Mouse (Mus musculus) forebrain, embryonic 11.5 days (tissue): Measurements from ENCODE around the gene Prrg2. TPM values are rescaled to one million over a fixed set of nuclear protein-coding genes. Genes with fewer than 3 reads are reported as not detected.

Experiments
- ATAC-seq: fragments of 200-750 bp; cut with Nextera tagmentation; replicated peaks from 2 replicates; pipeline ENCODE4 v1.8.0; 2017; ENCODE audit warnings: moderate TSS enrichment; ENCODE audit not compliant: low FRiP score
- DNase-seq: peaks from one replicate; pipeline ENCODE4 v3.0.0-alpha.2; 2017; ENCODE audit warnings: low spot score
- H3K27ac ChIP-seq: fragments of 300-500 bp; sonication (generic); 2 replicates; pipeline ENCODE4 v1.5.1; 2014; ENCODE audit warnings: low read depth, low read length
- H3K27me3 ChIP-seq: fragments of 300-500 bp; sonication (generic); 2 replicates; pipeline ENCODE4 v1.6.1; 2014; ENCODE audit warnings: mild to moderate bottlenecking, low read length, mixed read lengths; ENCODE audit not compliant: control insufficient read depth, insufficient read depth
- H3K36me3 ChIP-seq: fragments of 300-500 bp; sonication (generic); 2 replicates; pipeline ENCODE4 v1.6.1; 2014; ENCODE audit warnings: mild to moderate bottlenecking, low read length, moderate library complexity, mixed read lengths; ENCODE audit not compliant: control insufficient read depth, insufficient read depth
- H3K4me1 ChIP-seq: fragments of 300-500 bp; sonication (generic); replicated peaks from 2 replicates; pipeline ENCODE4 v1.6.1; 2014; ENCODE audit warnings: low read length, mixed read lengths; ENCODE audit not compliant: control insufficient read depth, insufficient read depth
- H3K4me2 ChIP-seq: fragments of 300-500 bp; sonication (generic); 2 replicates; pipeline ENCODE4 v1.6.1; 2014; ENCODE audit warnings: low read depth, mild to moderate bottlenecking, low read length, moderate library complexity, mixed read lengths; ENCODE audit not compliant: severe bottlenecking
- H3K4me3 ChIP-seq: fragments of 300-500 bp; sonication (generic); 2 replicates; pipeline ENCODE4 v1.5.1; 2014; ENCODE audit warnings: low read depth, low read length
- H3K9ac ChIP-seq: fragments of 300-500 bp; sonication (generic); 2 replicates; pipeline ENCODE4 v1.6.1; 2014; ENCODE audit warnings: low read length
- H3K9me3 ChIP-seq: fragments of 300-500 bp; sonication (generic); 2 replicates; pipeline ENCODE4 v1.6.1; 2016; ENCODE audit warnings: low read length, mixed read lengths; ENCODE audit not compliant: control insufficient read depth
- WGBS: fragments of 180-500 bp; shearing (Covaris S2); extraction: QIAGEN DNeasy Blood & Tissue Kit; methylation state at CpG from one replicate; pipeline ENCODE4 v1.1.7; 2014; 5-methylcytosine and 5-hydroxymethylcytosine counted together
- polyA plus RNA-seq: library from polyadenylated mRNA; unstranded; fragments of >200 nt; fragmentation: Nextera tagmentation; extraction: Ambion mirVana; gene quantifications from 2 replicates; pipeline ENCODE4 v1.2.1, GENCODE M21; 2014

Gene Prrg2
- polyA plus RNA-seq, 1 experiment from 2014 or later, result 18.4 TPM

- Histone ChIP-seq H3K36me3 (no peaks in the 10 kb centered on the region), H3K4me2 (no peak overlapping the region), H3K27ac (no peak overlapping the region), H3K4me1 (peaks cover 3% of the 10 kb centered on the region; the same call in 1 of the 2 replicates), H3K9me3 (no peaks in the 10 kb centered on the region), H3K27me3 (no peaks in the 10 kb centered on the region), H3K9ac (no peak overlapping the region), H3K4me3 (no peak overlapping the region)
- DNase-seq (no peak), ATAC-seq (no peak)
- WGBS, result 60% methylated on average over 12 of the region's 12 CpGs
Observed at GRCm38 (mm10) chr7:45092828-45093515, 30.5 kb upstream of the Prrg2 start.

DNA sequence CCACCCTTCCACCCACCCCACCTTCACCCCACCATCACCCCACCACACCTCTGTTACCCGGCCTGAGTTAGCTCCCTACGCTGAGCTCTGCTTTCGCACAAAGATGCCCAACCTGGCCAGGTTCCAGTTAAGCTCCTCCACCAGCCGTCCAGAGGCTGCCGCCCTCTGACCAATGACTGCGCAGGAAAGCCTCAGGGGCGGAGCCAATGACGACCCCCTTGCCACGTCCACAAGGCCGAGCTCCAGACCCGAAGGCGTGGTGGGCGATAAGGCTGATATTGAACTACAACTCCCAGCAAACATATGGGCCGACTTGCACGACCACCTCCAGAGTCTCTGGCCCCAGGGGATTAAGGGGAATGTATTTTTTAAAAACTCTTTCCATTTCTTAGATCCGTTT is 29.6 kb upstream of the Prrg2 start, which contains the start of gene Rcn3:
Gene Rcn3, minus strand, starts transcription at position 174 of the 400 bp plus-strand sequence.
- H3K4me1 ChIP-seq, result peaks cover 3% of the 10 kb centered on the region; the same call in 1 of the 2 replicates
- H3K9ac ChIP-seq, result peak within 1 kb of the TSS; percentile 58
- ATAC-seq (peak; percentile 95), DNase-seq (peak; percentile 94)
- H3K27me3 ChIP-seq, result no peaks in the 10 kb centered on the region
- H3K4me2 ChIP-seq, result peak within 1 kb of the TSS; percentile 64
- H3K9me3 ChIP-seq, result no peaks in the 10 kb centered on the region
- no peak within 1 kb of the TSS for H3K27ac ChIP-seq
- WGBS, result under 1% methylated on average over 16 of the region's 16 CpGs
- peak within 1 kb of the TSS; percentile 46 for H3K4me3 ChIP-seq
- no peaks in the 10 kb centered on the region for H3K36me3 ChIP-seq

GRCm38 (mm10) chr7:45091001-45091990 is 28.8 kb upstream of the Prrg2 start:
- peaks cover 3% of the 10 kb centered on the region; the same call in 1 of the 2 replicates for H3K4me1 ChIP-seq
- H3K9ac ChIP-seq, result peak overlapping the region; percentile 58
- 16% methylated on average over 35 of the region's 35 CpGs for WGBS
- H3K4me2 ChIP-seq, result peak overlapping the region; percentile 64
- H3K36me3 ChIP-seq, result peaks cover 5% of the 10 kb centered on the region; the same call in 1 of the 2 replicates
- H3K27me3 ChIP-seq, result no peaks in the 10 kb centered on the region
- DNase-seq (peak; percentile 65), ATAC-seq (peak; percentile 44; the same call in 1 of the 2 replicates)
- H3K27ac ChIP-seq, result no peak overlapping the region
- H3K9me3 ChIP-seq, result no peaks in the 10 kb centered on the region
- H3K4me3 ChIP-seq, result peak overlapping the region; percentile 46

- Histone ChIP-seq H3K4me3 (no peak overlapping the region), H3K4me1 (peaks cover 3% of the 10 kb centered on the region; the same call in 1 of the 2 replicates), H3K9me3 (no peaks in the 10 kb centered on the region), H3K27ac (no peak overlapping the region), H3K9ac (no peak overlapping the region), H3K4me2 (no peak overlapping the region), H3K36me3 (peaks cover 9% of the 10 kb centered on the region), H3K27me3 (no peaks in the 10 kb centered on the region)
- 82% methylated on average over 13 of the region's 13 CpGs for WGBS
- ATAC-seq (no peak), DNase-seq (no peak)
Observed at GRCm38 (mm10) chr7:45090251-45090977, 27.9 kb upstream of the Prrg2 start.

GRCm38 (mm10) chr7:45088597-45088996 is 26.1 kb upstream of the Prrg2 start:
- WGBS, result 95% methylated on average over 17 of the region's 17 CpGs
- Histone ChIP-seq H3K9me3 (no peaks in the 10 kb centered on the region), H3K4me2 (no peak overlapping the region), H3K27ac (no peak overlapping the region), H3K9ac (no peak overlapping the region), H3K4me3 (no peak overlapping the region), H3K27me3 (no peaks in the 10 kb centered on the region), H3K4me1 (peaks cover 3% of the 10 kb centered on the region; the same call in 1 of the 2 replicates), H3K36me3 (peaks cover 9% of the 10 kb centered on the region)
- DNase-seq, result no peak
- no peak for ATAC-seq

DNA sequence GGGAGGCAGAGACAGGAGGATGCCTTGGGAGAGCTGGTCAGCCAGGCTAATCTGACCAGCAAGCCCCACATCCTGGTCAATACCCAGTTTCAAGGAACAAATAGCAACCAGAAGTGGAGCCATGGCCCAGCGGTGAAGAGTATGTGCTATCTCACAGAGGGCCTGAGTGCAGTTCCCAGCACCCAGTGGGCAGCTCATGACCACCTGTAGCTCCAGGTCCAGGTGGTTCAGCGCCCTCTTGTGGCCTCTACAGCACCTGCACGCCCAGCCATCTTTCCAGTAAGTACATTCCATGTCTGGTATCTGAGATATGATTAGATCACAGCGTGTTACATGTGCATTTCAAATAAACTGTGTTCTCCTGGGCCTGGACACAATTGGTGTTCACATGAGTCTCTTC is 23.6 kb upstream of the Prrg2 start:
- H3K36me3 ChIP-seq, result peaks cover 9% of the 10 kb centered on the region
- H3K9me3 ChIP-seq, result no peaks in the 10 kb centered on the region
- H3K27ac ChIP-seq, result no peak overlapping the region
- 78% methylated on average over 4 of the region's 4 CpGs for WGBS
- H3K4me3 ChIP-seq, result no peak overlapping the region
- no peak overlapping the region for H3K9ac ChIP-seq
- DNase-seq (no peak), ATAC-seq (no peak)
- no peaks in the 10 kb centered on the region for H3K27me3 ChIP-seq
- H3K4me2 ChIP-seq, result no peak overlapping the region
- peaks cover 1% of the 10 kb centered on the region; the same call in 1 of the 2 replicates for H3K4me1 ChIP-seq

GRCm38 (mm10) chr7:45083300-45083890 is 20.9 kb upstream of the Prrg2 start:
- H3K4me2 ChIP-seq, result no peak overlapping the region
- no peaks in the 10 kb centered on the region for H3K9me3 ChIP-seq
- ATAC-seq (no peak), DNase-seq (no peak)
- WGBS, result 88% methylated on average over 22 of the region's 22 CpGs
- H3K27me3 ChIP-seq, result no peaks in the 10 kb centered on the region
- no peak overlapping the region for H3K9ac ChIP-seq
- H3K4me3 ChIP-seq, result no peak overlapping the region
- H3K27ac ChIP-seq, result no peak overlapping the region
- no peaks in the 10 kb centered on the region for H3K4me1 ChIP-seq
- peaks cover 9% of the 10 kb centered on the region for H3K36me3 ChIP-seq
